Mouse (Mus musculus) midbrain, embryonic 13.5 days (tissue): ENCODE data around the gene Cdh16. TPM values are rescaled to one million over a fixed set of nuclear protein-coding genes. Genes with fewer than 3 reads are reported as not detected.
A peak's percentile ranks its signal among the peaks of the same experiment; 100 is the strongest.

Experiments
- ATAC-seq: fragments of 200-750 bp; cut with Nextera tagmentation; 2 replicates; pipeline ENCODE4 v1.8.0; 2017; ENCODE audit warnings: mild to moderate bottlenecking, moderate TSS enrichment, moderate library complexity
- H3K27ac ChIP-seq: fragments of 300-500 bp; sonication (generic); 2 replicates; pipeline ENCODE4 v1.5.1; 2015; ENCODE audit warnings: inconsistent platforms, mild to moderate bottlenecking, moderate library complexity
- H3K27me3 ChIP-seq: fragments of 300-500 bp; sonication (generic); 2 replicates; pipeline ENCODE4 v1.6.1; 2015; ENCODE audit warnings: mild to moderate bottlenecking, inconsistent platforms
- H3K36me3 ChIP-seq: fragments of 300-500 bp; sonication (generic); 2 replicates; pipeline ENCODE4 v1.6.1; 2015; ENCODE audit warnings: mild to moderate bottlenecking, inconsistent platforms
- H3K4me1 ChIP-seq: fragments of 300-500 bp; sonication (generic); replicated peaks from 2 replicates; pipeline ENCODE4 v1.6.1; 2015; ENCODE audit warnings: inconsistent platforms
- H3K4me2 ChIP-seq: fragments of 300-500 bp; sonication (generic); replicated peaks from 2 replicates; pipeline ENCODE4 v1.6.1; 2015; ENCODE audit warnings: moderate library complexity, mild to moderate bottlenecking, inconsistent platforms
- H3K4me3 ChIP-seq: fragments of 300-500 bp; sonication (generic); replicated peaks from 2 replicates; pipeline ENCODE4 v1.5.1; 2015; ENCODE audit warnings: mild to moderate bottlenecking, inconsistent platforms
- H3K9ac ChIP-seq: fragments of 300-500 bp; sonication (generic); replicated peaks from 2 replicates; pipeline ENCODE4 v1.6.1; 2015; ENCODE audit warnings: mild to moderate bottlenecking, inconsistent platforms
- H3K9me3 ChIP-seq: fragments of 300-500 bp; sonication (generic); 2 replicates; pipeline ENCODE4 v1.6.1; 2016; ENCODE audit warnings: mild to moderate bottlenecking, inconsistent platforms
- WGBS: fragments of 180-500 bp; shearing (Covaris S2); methylation state at CpG from one replicate; pipeline ENCODE4 v1.1.7; 2015; 5-methylcytosine and 5-hydroxymethylcytosine counted together
- polyA plus RNA-seq: library from polyadenylated mRNA; unstranded; fragments of >200 nt; fragmentation: Nextera tagmentation; extraction: Ambion mirVana; gene quantifications from 2 replicates; pipeline ENCODE4 v1.2.1, GENCODE M21; 2015

Gene Cdh16
- polyA plus RNA-seq, 1 experiment from 2014 or later: not detected

GRCm38 (mm10) chr8:104631975-104632374 lies 7.8 kb upstream of the Cdh16 start:
- Histone ChIP-seq H3K36me3 (peaks cover 16% of the 10 kb centered on the region), H3K4me1 (peaks cover 10% of the 10 kb centered on the region), H3K9ac (no peak overlapping the region), H3K27me3 (peaks cover 30% of the 10 kb centered on the region), H3K4me3 (no peak overlapping the region), H3K9me3 (no peaks in the 10 kb centered on the region), H3K27ac (no peak overlapping the region), H3K4me2 (peak overlapping the region; percentile 55; the same call in 1 of the 2 replicates)
- ATAC-seq: no peak
- WGBS: 27% methylated on average over 5 of the region's 5 CpGs

- Histone ChIP-seq H3K9ac (peak within 1 kb of the TSS; percentile 36; the same call in 1 of the 2 replicates), H3K27ac (no peak within 1 kb of the TSS), H3K4me3 (peak within 1 kb of the TSS; percentile 32), H3K4me1 (peaks cover 10% of the 10 kb centered on the region), H3K9me3 (no peaks in the 10 kb centered on the region), H3K36me3 (peaks cover 13% of the 10 kb centered on the region), H3K4me2 (peak within 1 kb of the TSS; percentile 55), H3K27me3 (peaks cover 30% of the 10 kb centered on the region)
- ATAC-seq: peak; percentile 60
- WGBS: 0% methylated on average over 23 of the region's 28 CpGs
Observed at GRCm38 (mm10) chr8:104630981-104631663, 6.9 kb upstream of the Cdh16 start, which contains the start of gene Rrad. Gene Rrad (minus strand): TSS chr8:104631327.

- Histone ChIP-seq H3K27ac (no peak overlapping the region), H3K4me3 (peak overlapping the region; percentile 32), H3K4me2 (peak overlapping the region; percentile 55), H3K9me3 (no peaks in the 10 kb centered on the region), H3K4me1 (peaks cover 10% of the 10 kb centered on the region), H3K36me3 (peaks cover 8% of the 10 kb centered on the region), H3K9ac (peak overlapping the region; percentile 36; the same call in 1 of the 2 replicates), H3K27me3 (peaks cover 30% of the 10 kb centered on the region)
- under 1% methylated on average over 36 of the region's 36 CpGs for WGBS
- ATAC-seq: peak; percentile 32
Observed at GRCm38 (mm10) chr8:104630574-104630973, 6.4 kb upstream of the Cdh16 start.

- H3K27me3 ChIP-seq: peaks cover 30% of the 10 kb centered on the region
- no peaks in the 10 kb centered on the region for H3K9me3 ChIP-seq
- H3K4me1 ChIP-seq: peaks cover 10% of the 10 kb centered on the region
- H3K4me2 ChIP-seq: peak overlapping the region; percentile 55; the same call in 1 of the 2 replicates
- H3K4me3 ChIP-seq: peak overlapping the region; percentile 32; the same call in 1 of the 2 replicates
- 40% methylated on average over 8 of the region's 8 CpGs for WGBS
- H3K27ac ChIP-seq: no peak overlapping the region
- H3K36me3 ChIP-seq: peaks cover 3% of the 10 kb centered on the region; the same call in 1 of the 2 replicates
- H3K9ac ChIP-seq: no peak overlapping the region
- ATAC-seq: no peak
Observed at GRCm38 (mm10) chr8:104630111-104630479, 5.9 kb upstream of the Cdh16 start.

GRCm38 (mm10) chr8:104629306-104630110 lies 5.3 kb upstream of the Cdh16 start:
- no peak overlapping the region for H3K27ac ChIP-seq
- peaks cover 30% of the 10 kb centered on the region for H3K27me3 ChIP-seq
- H3K36me3 ChIP-seq: no peaks in the 10 kb centered on the region
- H3K4me1 ChIP-seq: peaks cover 10% of the 10 kb centered on the region
- H3K9ac ChIP-seq: no peak overlapping the region
- H3K4me2 ChIP-seq: no peak overlapping the region
- no peak overlapping the region; the same call in 1 of the 2 replicates for H3K4me3 ChIP-seq
- no peak for ATAC-seq
- 83% methylated on average over 22 of the region's 22 CpGs for WGBS
- no peaks in the 10 kb centered on the region for H3K9me3 ChIP-seq

- peaks cover 30% of the 10 kb centered on the region for H3K27me3 ChIP-seq
- H3K4me1 ChIP-seq: peaks cover 10% of the 10 kb centered on the region
- no peak overlapping the region for H3K4me2 ChIP-seq
- H3K9ac ChIP-seq: no peak overlapping the region
- no peaks in the 10 kb centered on the region for H3K36me3 ChIP-seq
- no peaks in the 10 kb centered on the region for H3K9me3 ChIP-seq
- no peak overlapping the region for H3K27ac ChIP-seq
- WGBS: 96% methylated on average over 21 of the region's 21 CpGs
- no peak for ATAC-seq
- H3K4me3 ChIP-seq: no peak overlapping the region
Observed at GRCm38 (mm10) chr8:104628402-104628801, 4.2 kb upstream of the Cdh16 start.

GRCm38 (mm10) chr8:104627065-104627740 lies 3.0 kb upstream of the Cdh16 start:
- H3K27me3 ChIP-seq: peaks cover 30% of the 10 kb centered on the region

GRCm38 (mm10) chr8:104620765-104621164 lies 3.4 kb downstream of the Cdh16 start:
- Histone ChIP-seq H3K4me1 (no peaks in the 10 kb centered on the region), H3K27ac (no peak overlapping the region), H3K4me2 (no peak overlapping the region), H3K36me3 (no peaks in the 10 kb centered on the region), H3K4me3 (no peak overlapping the region), H3K27me3 (0 out of 2 replicates have a peak, but pooled peaks cover 2% of the 10 kb centered on the region), H3K9me3 (no peaks in the 10 kb centered on the region), H3K9ac (no peak overlapping the region)
- no peak for ATAC-seq
- WGBS: 84% methylated on average over 5 of the region's 5 CpGs

More at GRCm38 (mm10) chr8:104627065-104627740, 3.0 kb upstream of the Cdh16 start:
- no peaks in the 10 kb centered on the region for H3K9me3 ChIP-seq
- no peak for ATAC-seq
- WGBS: 74% methylated on average over 3 of the region's 4 CpGs
- no peaks in the 10 kb centered on the region for H3K36me3 ChIP-seq
- H3K9ac ChIP-seq: no peak overlapping the region
- no peak overlapping the region for H3K27ac ChIP-seq
- H3K4me2 ChIP-seq: no peak overlapping the region
- H3K4me3 ChIP-seq: no peak overlapping the region
- peaks cover 8% of the 10 kb centered on the region for H3K4me1 ChIP-seq

GRCm38 (mm10) chr8:104613119-104613518 lies 11.1 kb downstream of the Cdh16 start:
- no peak overlapping the region for H3K9ac ChIP-seq
- H3K27ac ChIP-seq: no peak overlapping the region
- no peaks in the 10 kb centered on the region for H3K36me3 ChIP-seq
- no peaks in the 10 kb centered on the region for H3K4me1 ChIP-seq
- H3K9me3 ChIP-seq: no peaks in the 10 kb centered on the region
- 85% methylated on average over 4 of the region's 4 CpGs for WGBS
- H3K4me3 ChIP-seq: no peak overlapping the region
- no peak overlapping the region for H3K4me2 ChIP-seq
- no peaks in the 10 kb centered on the region for H3K27me3 ChIP-seq
- ATAC-seq: no peak

GRCm38 (mm10) chr8:104611613-104612012 lies 12.6 kb downstream of the Cdh16 start:
- Histone ChIP-seq H3K9me3 (no peaks in the 10 kb centered on the region), H3K4me3 (no peak overlapping the region), H3K36me3 (no peaks in the 10 kb centered on the region), H3K27me3 (no peaks in the 10 kb centered on the region), H3K9ac (no peak overlapping the region), H3K27ac (no peak overlapping the region), H3K4me2 (no peak overlapping the region), H3K4me1 (no peaks in the 10 kb centered on the region)
- ATAC-seq: no peak
- 77% methylated on average over 4 of the region's 4 CpGs for WGBS

- H3K4me2 ChIP-seq: no peak overlapping the region
- ATAC-seq: no peak
- no peaks in the 10 kb centered on the region for H3K4me1 ChIP-seq
- H3K27ac ChIP-seq: no peak overlapping the region
- no peaks in the 10 kb centered on the region for H3K27me3 ChIP-seq
- WGBS: 83% methylated on average over 12 of the region's 12 CpGs
- no peaks in the 10 kb centered on the region for H3K9me3 ChIP-seq
- H3K9ac ChIP-seq: no peak overlapping the region
- H3K4me3 ChIP-seq: no peak overlapping the region
- no peaks in the 10 kb centered on the region for H3K36me3 ChIP-seq
Observed at GRCm38 (mm10) chr8:104610185-104610766, 13.9 kb downstream of the Cdh16 start.
